Mouse (Mus musculus): Measurements from ENCODE around the gene Map2k6.

- TF ChIP-seq EP300 (IDR thresholded peaks at IDR 0.05; ENCODE audit: low read depth in 1 of 2, low read length in 2 of 2) (no peak), POLR2A (IDR thresholded peaks at IDR 0.05; ENCODE audit: control insufficient read depth in 1 of 2, insufficient read depth in 1 of 2, low read depth in 1 of 2, low read length in 2 of 2, poor library complexity in 1 of 2) (no peak), POLR2AphosphoS2 (IDR thresholded peaks at IDR 0.05; ENCODE audit: low read length) (no peak), POLR2AphosphoS5 (IDR thresholded peaks at IDR 0.05; ENCODE audit: borderline replicate concordance, low read depth, low read length) (no peak), MEF2A (IDR thresholded peaks at IDR 0.05; ENCODE audit: extremely low read depth, insufficient replicate concordance, low read depth, low read length, poor library complexity, severe bottlenecking) (no peak), KAT2A (conservative IDR thresholded peaks at IDR 0.05; ENCODE audit: low read depth, low read length) (no peak)
Observed at GRCm38 (mm10) chr11:110482649-110483048, 83.7 kb downstream of the Map2k6 start.

Data from MEL (cell line).